Comparison of ENCODE assay signal across 9 mouse cellular contexts in genomic region chr4:133094255-133094654, GRCm38 (mm10). TPM values are rescaled to one million over a fixed set of nuclear protein-coding genes. Genes with fewer than 3 reads are reported as not detected.
DNase-seq lines count a peak whose midpoint lies in the region; ATAC-seq and TF ChIP-seq lines count a peak whose summit lies in the region.
"Had no signal": no experiment of that assay in that cellular context is flagged by ENCODE, and none has a peak within 500 bp of the region (broad histone marks: within the 10 kb centered on the region; RNA-seq: fewer than 3 reads in every experiment).

No protein-coding gene starts in this region.

- no peaks in the 10 kb centered on the region for H3K9me3 ChIP-seq in heart, embryonic 10.5 days
- no peaks in the 10 kb centered on the region for H3K9me3 ChIP-seq in midbrain, embryonic 10.5 days (replicated peaks)
- no peaks in the 10 kb centered on the region for H3K9me3 ChIP-seq in midbrain, postnatal 0 days (ENCODE audit: low read length)
- no peaks in the 10 kb centered on the region for H3K9me3 ChIP-seq in hindbrain, embryonic 16.5 days (ENCODE audit: control insufficient read depth, low read length)
- no peaks in the 10 kb centered on the region for H3K9me3 ChIP-seq in neural tube, embryonic 15.5 days (replicated peaks)

- H3K36me3 ChIP-seq in heart, embryonic 10.5 days, result no peaks in the 10 kb centered on the region
- no peaks in the 10 kb centered on the region for H3K36me3 ChIP-seq in midbrain, embryonic 10.5 days
- H3K36me3 ChIP-seq in midbrain, postnatal 0 days (ENCODE audit: insufficient read depth, low read length), result no peaks in the 10 kb centered on the region
- no peaks in the 10 kb centered on the region for H3K36me3 ChIP-seq in hindbrain, embryonic 16.5 days (ENCODE audit: control insufficient read depth, insufficient read depth, low read length)
- no peaks in the 10 kb centered on the region for H3K36me3 ChIP-seq in neural tube, embryonic 15.5 days

- WGBS in heart, embryonic 10.5 days, result 29% methylated on average over 1 of the region's 1 CpGs
- 50% methylated on average over 1 of the region's 1 CpGs for WGBS in midbrain, embryonic 10.5 days
- 60% methylated on average over 1 of the region's 1 CpGs for WGBS in midbrain, postnatal 0 days
- 8% methylated on average over 1 of the region's 1 CpGs for WGBS in hindbrain, embryonic 16.5 days
- 33% methylated on average over 1 of the region's 1 CpGs for WGBS in neural tube, embryonic 15.5 days

- no peaks in the 10 kb centered on the region for H3K27me3 ChIP-seq in heart, embryonic 10.5 days (ENCODE audit: insufficient read depth, poor library complexity, severe bottlenecking)
- H3K27me3 ChIP-seq in midbrain, embryonic 10.5 days (ENCODE audit: low read depth, poor library complexity, severe bottlenecking), result peaks cover 63% of the 10 kb centered on the region
- no peaks in the 10 kb centered on the region for H3K27me3 ChIP-seq in midbrain, postnatal 0 days (ENCODE audit: insufficient read depth, low read length)
- no peaks in the 10 kb centered on the region for H3K27me3 ChIP-seq in hindbrain, embryonic 16.5 days (replicated peaks; ENCODE audit: control insufficient read depth, insufficient read depth, low read length)
- no peaks in the 10 kb centered on the region for H3K27me3 ChIP-seq in neural tube, embryonic 15.5 days (replicated peaks)

- H3K9ac ChIP-seq in midbrain, postnatal 0 days (replicated peaks; ENCODE audit: low read length, poor library complexity, severe bottlenecking), result no peak overlapping the region
- H3K9ac ChIP-seq in hindbrain, embryonic 16.5 days (ENCODE audit: low read depth, low read length), result no peak overlapping the region
- no peak overlapping the region for H3K9ac ChIP-seq in neural tube, embryonic 15.5 days (replicated peaks)

- peak overlapping the region; percentile 94 for H3K27ac ChIP-seq in heart, embryonic 10.5 days
- H3K27ac ChIP-seq in midbrain, embryonic 10.5 days (replicated peaks), result peak overlapping the region; percentile 84
- no peak overlapping the region for H3K27ac ChIP-seq in midbrain, postnatal 0 days (ENCODE audit: low read depth, low read length)
- peak overlapping the region; percentile 88; the same call in 1 of the 2 replicates for H3K27ac ChIP-seq in hindbrain, embryonic 16.5 days (ENCODE audit: low read depth, low read length)
- H3K27ac ChIP-seq in neural tube, embryonic 15.5 days (replicated peaks), result peak overlapping the region; percentile 86; the same call in 1 of the 2 replicates

- no peak for DNase-seq in heart, embryonic 10.5 days (ENCODE audit: low spot score)
- no peak for DNase-seq in heart, adult 8-10 months (ENCODE audit: low spot score)
- DNase-seq in midbrain, embryonic 10.5 days (ENCODE audit: low spot score), result peak; percentile 12
- DNase-seq in midbrain, postnatal 0 days (ENCODE audit: low spot score), result no peak
- no peak for DNase-seq in layer of hippocampus, adult 9-10 months (ENCODE audit: low spot score)
- DNase-seq in urinary bladder, adult 18-20 months (ENCODE audit: low spot score in 2 of 2), result no peak
- DNase-seq: left cerebral cortex, postnatal 4 days had no signal

- H3K4me3 ChIP-seq in heart, embryonic 10.5 days, result no peak overlapping the region
- H3K4me3 ChIP-seq in midbrain, embryonic 10.5 days, result no peak overlapping the region
- H3K4me3 ChIP-seq in midbrain, postnatal 0 days (ENCODE audit: low read depth, low read length), result no peak overlapping the region
- H3K4me3 ChIP-seq in hindbrain, embryonic 16.5 days (ENCODE audit: low read length), result no peak overlapping the region
- H3K4me3 ChIP-seq in neural tube, embryonic 15.5 days (replicated peaks), result no peak overlapping the region

- no peak overlapping the region for H3K4me2 ChIP-seq in midbrain, postnatal 0 days (ENCODE audit: low read depth, low read length, poor library complexity, severe bottlenecking)
- H3K4me2 ChIP-seq in hindbrain, embryonic 16.5 days (ENCODE audit: low read length), result no peak overlapping the region
- no peak overlapping the region for H3K4me2 ChIP-seq in neural tube, embryonic 15.5 days

- TF ChIP-seq CTCF in midbrain, postnatal 0 days (IDR thresholded peaks at IDR 0.05), result no peak

- H3K4me1 ChIP-seq in heart, embryonic 10.5 days, result peaks cover 66% of the 10 kb centered on the region
- peaks cover 57% of the 10 kb centered on the region for H3K4me1 ChIP-seq in midbrain, embryonic 10.5 days
- peaks cover 30% of the 10 kb centered on the region for H3K4me1 ChIP-seq in midbrain, postnatal 0 days (ENCODE audit: insufficient read depth, low read length)
- peaks cover 57% of the 10 kb centered on the region for H3K4me1 ChIP-seq in hindbrain, embryonic 16.5 days (ENCODE audit: control insufficient read depth, insufficient read depth, low read depth, low read length)
- H3K4me1 ChIP-seq in neural tube, embryonic 15.5 days, result peaks cover 61% of the 10 kb centered on the region

- no peak for ATAC-seq in midbrain, postnatal 0 days (ENCODE audit: low FRiP score)
- no peak for ATAC-seq in hindbrain, embryonic 16.5 days
- ATAC-seq in neural tube, embryonic 15.5 days (ENCODE audit: low FRiP score), result no peak

RNA-seq across cellular contexts. Expression of gene Wasf2, which starts 36.0 kb away (rescaled TPM):
- polyA plus RNA-seq in heart, embryonic 10.5 days (2016; fragmentation: Nextera tagmentation; extraction: Ambion mirVana), result 51.1 and 58.5 TPM in 2 replicates
- total RNA-seq in heart, adult 8-10 months (2022), result 10 to 100 TPM; 64.1 to 87.2 (median 71.5) TPM
- polyA plus RNA-seq in midbrain, embryonic 10.5 days (2016; fragmentation: Nextera tagmentation; extraction: Ambion mirVana), result 48.3 and 50.3 TPM in 2 replicates
- total RNA-seq in midbrain, postnatal 0 days (2014; rRNA removed), result 18.3 and 19.6 TPM in 2 replicates
- 19.1 and 26.0 TPM in 2 replicates for polyA plus RNA-seq in midbrain, postnatal 0 days (2015; fragmentation: Nextera tagmentation; extraction: Ambion mirVana)
- polyA plus RNA-seq in hindbrain, embryonic 16.5 days (2015; fragmentation: Nextera tagmentation; extraction: Ambion mirVana), result 22.7 and 23.2 TPM in 2 replicates
- 22.2 and 45.6 TPM in 2 replicates for polyA plus RNA-seq in neural tube, embryonic 15.5 days (2015; fragmentation: Nextera tagmentation; extraction: Ambion mirVana)
